Mouse (Mus musculus): ENCODE measurements around the gene Sorbs1. TPM values are rescaled to one million over a fixed set of nuclear protein-coding genes. Genes with fewer than 3 reads are reported as not detected.

The Sorbs1 gene
- total and polyA plus RNA-seq, 3 experiments, result 2.1 to 6.2 (median 3.6) TPM

- dilution Hi-C loops (cut with MboI; ENCODE audit: extremely low pct_ligation_motif_present, extremely low pct_unique_long_range_greater_than_20kb, low sequenced_read_pairs) (no loop called here), in situ Hi-C loops (cut with MboI; ENCODE audit: low pct_ligation_motif_present, low pct_unique_long_range_greater_than_20kb, low sequenced_read_pairs) (loop anchor here (5.0 to 10.0 kb wide), 2 partner anchors 32 to 195 kb away; no protein-coding TSS in a partner anchor)
Observed at GRCm38 (mm10) chr19:40349713-40350671, 163.6 kb downstream of the Sorbs1 start.

DNA sequence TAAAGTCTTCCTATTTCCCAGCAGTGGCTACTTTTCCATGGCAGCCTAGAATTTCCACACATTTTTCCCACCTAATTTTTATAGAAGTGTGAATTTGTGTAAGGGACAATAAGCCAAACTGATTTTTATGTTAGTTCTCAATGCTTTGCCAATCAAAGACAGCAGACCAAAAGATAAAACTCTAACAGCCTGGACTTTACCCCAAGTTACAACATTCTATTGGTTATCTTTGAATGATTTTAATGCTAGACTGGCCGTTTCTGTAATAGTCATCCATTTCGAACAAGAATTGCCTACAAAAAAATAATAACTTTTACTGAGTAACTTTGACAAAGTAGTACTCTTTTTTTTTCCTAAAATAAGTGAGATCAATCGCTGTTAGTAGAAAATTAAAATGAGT lies 164.3 kb downstream of the Sorbs1 start:
- Histone ChIP-seq H3K79me2 (replicated peaks; ENCODE audit: control insufficient read depth, extremely low read depth, insufficient read depth, poor library complexity, severe bottlenecking) (no peaks in the 10 kb centered on the region), H3K4me3 (replicated peaks in 1 of 3; ENCODE audit: low read depth in 2 of 3, low read length in 2 of 3, poor library complexity in 1 of 3) (no peak overlapping the region), H3K36me3 (replicated peaks in 1 of 2; ENCODE audit: control insufficient read depth in 1 of 2, insufficient read depth in 1 of 2, low read length in 1 of 2) (peaks cover 0 to 17% of the 10 kb centered on the region in 2 experiments), H3K27ac (ENCODE audit: insufficient read depth, low read depth) (no peak overlapping the region), H3K27me3 (replicated peaks) (no peaks in the 10 kb centered on the region), H3K4me2 (ENCODE audit: insufficient read depth, low read depth, poor library complexity, severe bottlenecking) (no peak overlapping the region), H3K9ac (ENCODE audit: insufficient read depth, low read depth) (no peak overlapping the region), H3K4me1 (ENCODE audit: control insufficient read depth in 1 of 2, insufficient read depth in 2 of 2) (peaks cover 0 to 3% of the 10 kb centered on the region in 2 experiments; a peak in 1 of 4 replicates), H3K9me3 (replicated peaks; ENCODE audit: low read length) (no peaks in the 10 kb centered on the region)
- DNase-seq (ENCODE audit: extremely low read depth), result no peak
- in situ Hi-C loops (cut with MboI; ENCODE audit: low pct_ligation_motif_present, low pct_unique_long_range_greater_than_20kb, low sequenced_read_pairs), result loop anchor here (5.0 to 10.0 kb wide), 2 partner anchors 33 to 196 kb away; no protein-coding TSS in a partner anchor
- TF ChIP-seq CTCF (conservative IDR thresholded peaks at IDR 0.05 in 1 of 2, IDR thresholded peaks at IDR 0.05 in 1 of 2; ENCODE audit: low read depth in 2 of 2, low read length in 2 of 2) (no peak), ZC3H11A (IDR thresholded peaks at IDR 0.05; ENCODE audit: low read depth, low read length) (no peak), JUN (IDR thresholded peaks at IDR 0.05; ENCODE audit: insufficient read depth, low read depth, low read length) (no peak), EP300 (IDR thresholded peaks at IDR 0.05; ENCODE audit: low read length) (no peak), POLR2A (IDR thresholded peaks at IDR 0.05; ENCODE audit: low read depth, low read length) (no peak), JUND (conservative IDR thresholded peaks at IDR 0.05; ENCODE audit: low read depth, low read length) (no peak), MAFK (IDR thresholded peaks at IDR 0.05; ENCODE audit: insufficient replicate concordance, low read length) (no peak), RAD21 (IDR thresholded peaks at IDR 0.05; ENCODE audit: low read depth, low read length) (no peak), ETS1 (conservative IDR thresholded peaks at IDR 0.05; ENCODE audit: low read depth, low read length) (no peak), TCF12 (IDR thresholded peaks at IDR 0.05; ENCODE audit: low read depth, low read length) (no peak), ZMIZ1 (IDR thresholded peaks at IDR 0.05; ENCODE audit: low read depth, low read length) (no peak), CHD2 (IDR thresholded peaks at IDR 0.05; ENCODE audit: low read length) (no peak), CHD1 (IDR thresholded peaks at IDR 0.05; ENCODE audit: low read depth, low read length) (no peak), MXI1 (IDR thresholded peaks at IDR 0.05; ENCODE audit: low read depth, low read length) (no peak), ZKSCAN1 (IDR thresholded peaks at IDR 0.05; ENCODE audit: borderline replicate concordance, low read depth, low read length) (no peak), ZNF384 (IDR thresholded peaks at IDR 0.05; ENCODE audit: low read depth, low read length) (no peak), BHLHE40 (IDR thresholded peaks at IDR 0.05; ENCODE audit: low read depth, low read length) (no peak), SIN3A (IDR thresholded peaks at IDR 0.05; ENCODE audit: low read length) (no peak), MAZ (IDR thresholded peaks at IDR 0.05; ENCODE audit: low read depth, low read length) (no peak)
- dilution Hi-C loops (cut with MboI; ENCODE audit: extremely low pct_ligation_motif_present, extremely low pct_unique_long_range_greater_than_20kb, low sequenced_read_pairs), result no loop called here

More at GRCm38 (mm10) chr19:40349713-40350671, 163.6 kb downstream of the Sorbs1 start:
- peaks cover 0 to 17% of the 10 kb centered on the region in 2 experiments for H3K36me3 ChIP-seq (replicated peaks in 1 of 2; ENCODE audit: control insufficient read depth in 1 of 2, insufficient read depth in 1 of 2, low read length in 1 of 2)
- DNase-seq (ENCODE audit: extremely low read depth), result no peak
- peaks cover 0 to 3% of the 10 kb centered on the region in 2 experiments; a peak in 1 of 4 replicates for H3K4me1 ChIP-seq (ENCODE audit: control insufficient read depth in 1 of 2, insufficient read depth in 2 of 2)
- no peak overlapping the region for H3K4me3 ChIP-seq (replicated peaks in 1 of 3; ENCODE audit: low read depth in 2 of 3, low read length in 2 of 3, poor library complexity in 1 of 3)
- no peak overlapping the region for H3K9ac ChIP-seq (ENCODE audit: insufficient read depth, low read depth)
- no peak for TF ChIP-seq MAZ (IDR thresholded peaks at IDR 0.05; ENCODE audit: low read depth, low read length)
- TF ChIP-seq TCF12 (IDR thresholded peaks at IDR 0.05; ENCODE audit: low read depth, low read length), result no peak
- TF ChIP-seq E2F4 (IDR thresholded peaks at IDR 0.05; ENCODE audit: insufficient replicate concordance, low read depth, low read length), result no peak
- TF ChIP-seq CHD1 (IDR thresholded peaks at IDR 0.05; ENCODE audit: low read depth, low read length), result no peak
- TF ChIP-seq RAD21 (IDR thresholded peaks at IDR 0.05; ENCODE audit: low read depth, low read length), result no peak
- TF ChIP-seq NELFE (IDR thresholded peaks at IDR 0.05; ENCODE audit: low read depth, low read length), result no peak
- no peaks in the 10 kb centered on the region for H3K27me3 ChIP-seq (replicated peaks)
- H3K79me2 ChIP-seq (replicated peaks; ENCODE audit: control insufficient read depth, extremely low read depth, insufficient read depth, poor library complexity, severe bottlenecking), result no peaks in the 10 kb centered on the region
- no peak overlapping the region for H3K27ac ChIP-seq (ENCODE audit: insufficient read depth, low read depth)
- H3K9me3 ChIP-seq (replicated peaks; ENCODE audit: low read length), result no peaks in the 10 kb centered on the region
- no peak overlapping the region for H3K4me2 ChIP-seq (ENCODE audit: insufficient read depth, low read depth, poor library complexity, severe bottlenecking)

All from CH12.LX (cell line).